ENCODE assay signal across 8 mouse cellular contexts in the genomic region with DNA sequence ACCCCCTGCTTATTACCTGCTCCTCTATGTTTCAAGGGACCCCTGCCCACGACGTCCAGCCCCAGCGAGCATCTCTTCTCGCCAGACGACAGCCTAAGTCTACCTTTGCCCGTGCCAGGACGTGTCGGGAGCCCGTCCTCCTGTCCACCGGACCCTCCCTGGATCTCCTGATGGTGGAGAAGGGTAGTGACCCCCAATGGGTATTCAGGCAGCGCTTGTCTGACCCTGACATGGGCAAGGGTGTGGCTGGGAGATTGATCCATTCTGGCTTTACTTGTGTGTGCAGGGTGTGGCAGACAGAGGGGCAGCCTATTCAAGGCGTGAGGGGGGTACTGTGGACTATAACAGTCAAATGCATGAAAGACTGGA. TPM values are rescaled to one million over a fixed set of nuclear protein-coding genes. Genes with fewer than 3 reads are reported as not detected.
DNase-seq lines count a peak whose midpoint lies in the region; ATAC-seq and TF ChIP-seq lines count a peak whose summit lies in the region.

No protein-coding gene starts in this region.

- ATAC-seq in lung, postnatal 0 days, result peak; percentile 7; the same call in 1 of the 2 replicates
- ATAC-seq in forebrain, embryonic 11.5 days (replicated peaks; ENCODE audit: low FRiP score), result peak; percentile 28
- ATAC-seq in limb, embryonic 15.5 days (ENCODE audit: insufficient number of reproducible peaks, low FRiP score, low TSS enrichment, low read depth), result no peak

- TF ChIP-seq POLR2A in small intestine, adult 2 months (IDR thresholded peaks at IDR 0.05; ENCODE audit: low read depth, low read length), result no peak

- no peak overlapping the region for H3K27ac ChIP-seq in lung, postnatal 0 days (ENCODE audit: low read length)
- H3K27ac ChIP-seq in forebrain, embryonic 11.5 days (ENCODE audit: low read depth, low read length), result no peak overlapping the region
- H3K27ac ChIP-seq in limb, embryonic 15.5 days, result no peak overlapping the region; the same call in 1 of the 2 replicates
- no peak overlapping the region for H3K27ac ChIP-seq in small intestine, adult 2 months (ENCODE audit: insufficient read depth, low read depth, low read length)

- no peaks in the 10 kb centered on the region for H3K27me3 ChIP-seq in lung, postnatal 0 days (replicated peaks; ENCODE audit: insufficient read depth, low read length)
- H3K27me3 ChIP-seq in forebrain, embryonic 11.5 days (ENCODE audit: control insufficient read depth, insufficient read depth, low read length), result no peaks in the 10 kb centered on the region
- no peaks in the 10 kb centered on the region for H3K27me3 ChIP-seq in limb, embryonic 15.5 days
- H3K27me3 ChIP-seq in small intestine, adult 2 months (ENCODE audit: control insufficient read depth, insufficient read depth, low read length), result no peaks in the 10 kb centered on the region

- no peak for DNase-seq in lung, postnatal 0 days (ENCODE audit: low spot score)
- no peak for DNase-seq in lung, postnatal 4 days
- DNase-seq in forebrain, embryonic 11.5 days (ENCODE audit: low spot score), result no peak
- DNase-seq in cerebellum, postnatal 25 days, result no peak
- no peak for DNase-seq in T-cell, adult 2 months (ENCODE audit: low spot score)
- DNase-seq in thymus, postnatal 4 days, result no peak

- peak overlapping the region; percentile 52 for H3K9ac ChIP-seq in lung, postnatal 0 days (replicated peaks; ENCODE audit: low read depth)
- peak overlapping the region; percentile 97 for H3K9ac ChIP-seq in forebrain, embryonic 11.5 days (ENCODE audit: low read length)
- peak overlapping the region; percentile 77 for H3K9ac ChIP-seq in limb, embryonic 15.5 days

- no peaks in the 10 kb centered on the region for H3K9me3 ChIP-seq in lung, postnatal 0 days (ENCODE audit: low read length)
- H3K9me3 ChIP-seq in forebrain, embryonic 11.5 days (ENCODE audit: control insufficient read depth, low read length), result no peaks in the 10 kb centered on the region
- H3K9me3 ChIP-seq in limb, embryonic 15.5 days, result no peaks in the 10 kb centered on the region

- H3K36me3 ChIP-seq in lung, postnatal 0 days (ENCODE audit: insufficient read depth, low read length), result no peaks in the 10 kb centered on the region
- H3K36me3 ChIP-seq in forebrain, embryonic 11.5 days (ENCODE audit: control insufficient read depth, insufficient read depth, low read length), result no peaks in the 10 kb centered on the region
- no peaks in the 10 kb centered on the region for H3K36me3 ChIP-seq in limb, embryonic 15.5 days
- no peaks in the 10 kb centered on the region for H3K36me3 ChIP-seq in small intestine, adult 2 months (ENCODE audit: control insufficient read depth, insufficient read depth, low read length)

- no peaks in the 10 kb centered on the region for H3K4me1 ChIP-seq in lung, postnatal 0 days (ENCODE audit: insufficient read depth, low read depth, low read length)
- peaks cover 11% of the 10 kb centered on the region for H3K4me1 ChIP-seq in forebrain, embryonic 11.5 days (replicated peaks; ENCODE audit: control insufficient read depth, insufficient read depth, low read length)
- H3K4me1 ChIP-seq in limb, embryonic 15.5 days, result peaks cover 26% of the 10 kb centered on the region
- peaks cover 3% of the 10 kb centered on the region for H3K4me1 ChIP-seq in small intestine, adult 2 months (ENCODE audit: control insufficient read depth, insufficient read depth, insufficient read length, low read length)

- no peak for TF ChIP-seq EP300 in lung, postnatal 0 days (IDR thresholded peaks at IDR 0.05)

- WGBS in lung, postnatal 0 days, result 3% methylated on average over 12 of the region's 12 CpGs
- 5% methylated on average over 12 of the region's 12 CpGs for WGBS in forebrain, embryonic 11.5 days
- WGBS in limb, embryonic 15.5 days, result 4% methylated on average over 12 of the region's 12 CpGs
- WGBS in small intestine, adult 2 months, result 2% methylated on average over 12 of the region's 12 CpGs

- peak overlapping the region; percentile 88 for H3K4me3 ChIP-seq in lung, postnatal 0 days (ENCODE audit: low read depth, low read length)
- peak overlapping the region; percentile 96 for H3K4me3 ChIP-seq in forebrain, embryonic 11.5 days (ENCODE audit: low read depth, low read length)
- H3K4me3 ChIP-seq in limb, embryonic 15.5 days, result peak overlapping the region; percentile 62
- H3K4me3 ChIP-seq in small intestine, adult 2 months (ENCODE audit: low read depth, low read length), result peak overlapping the region; percentile 86

- peak overlapping the region; percentile 94 for H3K4me2 ChIP-seq in lung, postnatal 0 days (replicated peaks; ENCODE audit: low read depth, low read length)
- peak overlapping the region; percentile 96 for H3K4me2 ChIP-seq in forebrain, embryonic 11.5 days (ENCODE audit: low read depth, low read length, severe bottlenecking)
- H3K4me2 ChIP-seq in limb, embryonic 15.5 days, result peak overlapping the region; percentile 89

- TF ChIP-seq CTCF in lung, postnatal 0 days (IDR thresholded peaks at IDR 0.05), result 0 out of 2 replicates have a peak, but pooled peaks have one; percentile 1
- TF ChIP-seq CTCF in small intestine, adult 2 months (IDR thresholded peaks at IDR 0.05; ENCODE audit: extremely low read depth, insufficient read length, insufficient replicate concordance, low read depth, low read length), result no peak

RNA-seq across cellular contexts. Expression of gene Zfp316, which starts 0.3 kb away (rescaled TPM):
- 1.4 and 1.6 TPM in 2 replicates for polyA plus RNA-seq in lung, postnatal 0 days (2015; fragmentation: Nextera tagmentation; extraction: Ambion mirVana)
- 3.5 and 4.2 TPM in 2 replicates for polyA plus RNA-seq in forebrain, embryonic 11.5 days (2014; fragmentation: Nextera tagmentation; extraction: Ambion mirVana)
- polyA plus RNA-seq in limb, embryonic 15.5 days (2015; fragmentation: Nextera tagmentation; extraction: Ambion mirVana), result 3.1 and 3.6 TPM in 2 replicates
- 3.5 and 5.6 TPM in 2 replicates for polyA plus RNA-seq in small intestine, adult 2 months (2012; rRNA removed)

RNA-seq across cellular contexts. Expression of gene Zfp853, which starts 23.3 kb away (rescaled TPM):
- 0.08 TPM in 1 of 2 replicates, not detected in the other for polyA plus RNA-seq in lung, postnatal 0 days (2015; fragmentation: Nextera tagmentation; extraction: Ambion mirVana)
- polyA plus RNA-seq in forebrain, embryonic 11.5 days (2014; fragmentation: Nextera tagmentation; extraction: Ambion mirVana), result not detected in 2 replicates
- polyA plus RNA-seq in limb, embryonic 15.5 days (2015; fragmentation: Nextera tagmentation; extraction: Ambion mirVana), result 0.10 and 0.18 TPM in 2 replicates
- 0.34 and 0.35 TPM in 2 replicates for polyA plus RNA-seq in small intestine, adult 2 months (2012; rRNA removed)

RNA-seq across cellular contexts. Expression of gene Zfp12, which starts 35.2 kb away (rescaled TPM):
- 6.7 and 7.5 TPM in 2 replicates for polyA plus RNA-seq in lung, postnatal 0 days (2015; fragmentation: Nextera tagmentation; extraction: Ambion mirVana)
- polyA plus RNA-seq in forebrain, embryonic 11.5 days (2014; fragmentation: Nextera tagmentation; extraction: Ambion mirVana), result 30.4 and 31.0 TPM in 2 replicates
- 14.8 and 17.0 TPM in 2 replicates for polyA plus RNA-seq in limb, embryonic 15.5 days (2015; fragmentation: Nextera tagmentation; extraction: Ambion mirVana)
- polyA plus RNA-seq in small intestine, adult 2 months (2012; rRNA removed), result 2.4 and 2.6 TPM in 2 replicates

RNA-seq across cellular contexts. Expression of gene Spdye4a, which starts 43.4 kb away (rescaled TPM):
- polyA plus RNA-seq in lung, postnatal 0 days (2015; fragmentation: Nextera tagmentation; extraction: Ambion mirVana), result not detected in 2 replicates
- not detected in 2 replicates for polyA plus RNA-seq in forebrain, embryonic 11.5 days (2014; fragmentation: Nextera tagmentation; extraction: Ambion mirVana)
- not detected in 2 replicates for polyA plus RNA-seq in limb, embryonic 15.5 days (2015; fragmentation: Nextera tagmentation; extraction: Ambion mirVana)
- polyA plus RNA-seq in small intestine, adult 2 months (2012; rRNA removed), result not detected in 2 replicates

RNA-seq across cellular contexts. Expression of gene E130309D02Rik, which starts 45.0 kb away (rescaled TPM):
- polyA plus RNA-seq in lung, postnatal 0 days (2015; fragmentation: Nextera tagmentation; extraction: Ambion mirVana), result 18.2 and 19.5 TPM in 2 replicates
- 65.8 and 75.0 TPM in 2 replicates for polyA plus RNA-seq in forebrain, embryonic 11.5 days (2014; fragmentation: Nextera tagmentation; extraction: Ambion mirVana)
- 28.5 and 33.2 TPM in 2 replicates for polyA plus RNA-seq in limb, embryonic 15.5 days (2015; fragmentation: Nextera tagmentation; extraction: Ambion mirVana)
- 19.8 and 28.2 TPM in 2 replicates for polyA plus RNA-seq in small intestine, adult 2 months (2012; rRNA removed)
